Mouse (Mus musculus) cortical plate, adult 2 months (tissue): ENCODE measurements at regions not wholly inside any gene's neighbourhood (a gene's known extent, or its start where the extent isn't known, plus 50 kb on each side); places are given as distances from the start of the nearest gene placed in this dataset.
"Not testable (repeated sequence)": the region's sequence is repeated elsewhere in the genome, so short reads cannot be mapped to it uniquely, and the experiment has no call there.

ENCODE experiments used
- H3K27ac ChIP-seq: fragments of 200-500 bp; 2 replicates; pipeline ENCODE4 v1.5.1; 2012; ENCODE audit warnings: low read length, control low read depth, inconsistent platforms; ENCODE audit not compliant: insufficient read depth
- H3K4me1 ChIP-seq: fragments of 200-500 bp; 2 replicates; pipeline ENCODE4 v1.6.1; 2011; ENCODE audit warnings: low read length; ENCODE audit not compliant: control insufficient read depth, insufficient read depth
- H3K4me3 ChIP-seq: fragments of 200-500 bp; 2 replicates; pipeline ENCODE4 v1.5.1; 2011; ENCODE audit warnings: mild to moderate bottlenecking, low read length, control low read depth; ENCODE audit not compliant: insufficient read depth
- CTCF ChIP-seq: fragments of 200-500 bp; IDR thresholded peaks from 2 replicates; pipeline ENCODE4 v1.5.1; 2011; ENCODE audit warnings: mild to moderate bottlenecking, control low read depth, low read length; ENCODE audit not compliant: insufficient read depth; ENCODE audit errors: extremely low read depth
- POLR2A ChIP-seq: fragments of 200-500 bp; IDR thresholded peaks from 2 replicates; pipeline ENCODE4 v1.6.1; 2011; ENCODE audit warnings: mild to moderate bottlenecking, low read length, control low read depth; ENCODE audit not compliant: insufficient read depth; ENCODE audit errors: extremely low read depth

DNA sequence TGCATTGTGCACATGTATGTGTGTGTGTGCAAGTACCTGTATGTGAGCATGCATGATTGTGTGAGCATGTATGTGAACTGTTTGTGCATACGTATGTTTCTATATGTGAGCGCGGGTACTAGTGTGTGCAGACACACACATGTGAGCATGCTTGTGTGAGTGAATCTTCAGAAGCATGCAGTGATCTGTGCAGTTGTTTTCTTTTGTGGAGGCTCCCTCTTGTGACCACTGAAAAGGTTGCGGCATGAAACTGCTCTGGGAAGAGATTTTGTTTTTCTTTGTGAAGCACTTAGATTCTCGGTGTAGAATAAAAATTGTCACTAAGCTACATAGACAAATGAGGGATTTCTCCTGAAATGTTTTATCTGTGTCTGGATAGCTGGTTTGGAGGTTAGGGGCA lies 189.2 kb upstream of the Rapgef5 start:
- not testable (repeated sequence) for H3K4me3 ChIP-seq, H3K27ac ChIP-seq, H3K4me1 ChIP-seq

DNA sequence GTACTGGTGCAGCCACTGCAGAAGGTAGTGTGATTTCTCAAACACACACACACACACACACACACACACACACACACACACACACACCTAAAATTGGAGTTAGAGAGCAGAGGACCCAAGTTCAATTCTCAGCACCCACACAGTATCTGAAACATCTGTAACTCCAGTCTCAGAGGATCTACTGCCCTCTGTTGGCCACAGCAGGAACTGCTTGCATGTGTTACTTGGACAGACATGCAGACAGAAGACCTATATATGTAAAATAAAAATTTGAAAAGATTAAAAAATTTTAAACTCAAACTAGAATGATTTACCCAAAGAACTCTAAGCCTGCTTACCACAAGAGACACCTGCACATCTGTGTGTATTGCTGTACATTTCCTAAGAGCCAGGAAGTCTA lies 185.9 kb upstream of the Rapgef5 start:
- Histone ChIP-seq H3K4me1 (peaks cover 7% of the 10 kb centered on the region), H3K4me3 (no peak overlapping the region), H3K27ac (no peak overlapping the region)
- 0 out of 2 replicates have a peak, but pooled peaks have one; percentile 9 for TF ChIP-seq CTCF
- no peak for TF ChIP-seq POLR2A

DNA sequence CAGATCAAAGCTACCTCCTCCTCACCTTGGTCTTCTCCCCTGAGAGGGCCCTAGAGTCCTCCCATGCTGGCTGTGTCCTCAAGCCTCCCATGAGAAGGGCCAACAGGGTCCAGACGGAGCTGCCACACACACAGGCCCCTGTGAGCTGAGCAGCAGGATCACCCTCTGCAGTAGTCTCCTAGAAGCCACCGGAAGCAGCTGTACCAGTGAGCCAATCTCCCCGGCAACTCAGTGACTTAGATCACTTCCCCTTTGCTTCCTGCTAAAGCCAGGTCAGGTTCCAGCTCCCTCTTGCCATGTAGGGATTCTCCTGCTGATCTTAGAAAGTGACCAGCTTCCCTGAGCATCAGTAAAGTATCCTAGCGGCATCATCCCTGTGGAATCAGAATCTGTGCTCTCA lies 179.4 kb upstream of the Rapgef5 start:
- Histone ChIP-seq H3K4me1 (no peaks in the 10 kb centered on the region), H3K27ac (no peak overlapping the region), H3K4me3 (no peak overlapping the region)
- TF ChIP-seq CTCF (no peak), POLR2A (no peak)

DNA sequence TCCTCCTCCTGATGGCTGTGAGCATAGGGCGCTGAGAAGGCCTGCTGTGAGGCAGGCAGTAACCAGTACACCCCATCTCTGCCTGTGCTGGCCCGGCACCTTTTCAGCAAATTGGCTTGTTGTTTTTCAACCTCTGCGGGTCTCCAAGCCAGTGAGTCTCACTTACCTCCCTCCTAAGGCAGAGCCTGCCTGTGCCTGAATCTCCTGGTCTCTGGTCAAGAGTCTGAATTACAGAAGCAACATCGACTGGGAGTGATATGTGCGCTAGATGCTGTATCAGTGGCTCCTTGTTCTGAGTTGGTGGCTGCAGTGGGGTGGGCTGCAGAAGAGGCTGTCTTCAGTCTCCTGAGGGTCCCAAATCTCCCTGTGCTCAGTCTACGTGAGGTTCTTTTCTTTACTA lies 174.0 kb upstream of the Rapgef5 start:
- Histone ChIP-seq H3K27ac (peak overlapping the region; percentile 9), H3K4me1 (peaks cover 11% of the 10 kb centered on the region)

DNA sequence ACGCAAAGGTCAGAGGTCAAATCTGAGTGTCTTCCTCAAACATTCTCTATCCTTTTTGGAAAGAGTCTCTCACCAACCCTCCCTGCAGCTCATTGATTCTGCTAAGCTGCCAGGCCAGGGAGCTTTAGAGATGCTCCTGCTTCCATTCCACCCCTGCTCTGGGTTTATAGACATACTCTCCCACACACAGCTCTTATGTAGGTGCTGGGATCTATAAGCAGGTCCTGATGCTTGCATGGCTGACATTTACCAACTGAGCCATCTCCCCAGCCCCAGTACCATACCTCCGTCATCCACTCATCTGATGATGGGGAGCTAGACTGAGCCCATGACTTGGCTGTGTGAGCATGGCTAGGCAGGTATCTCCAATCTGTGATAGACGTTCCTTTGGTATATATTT lies 173.2 kb upstream of the Rapgef5 start:
- no peak for TF ChIP-seq CTCF
- no peak for TF ChIP-seq POLR2A
- Histone ChIP-seq H3K4me1 (peaks cover 11% of the 10 kb centered on the region), H3K27ac (no peak overlapping the region), H3K4me3 (no peak overlapping the region)

More for the DNA sequence above, 174.0 kb upstream of the Rapgef5 start:
- TF ChIP-seq CTCF: no peak
- TF ChIP-seq POLR2A: no peak
- no peak overlapping the region for H3K4me3 ChIP-seq

DNA sequence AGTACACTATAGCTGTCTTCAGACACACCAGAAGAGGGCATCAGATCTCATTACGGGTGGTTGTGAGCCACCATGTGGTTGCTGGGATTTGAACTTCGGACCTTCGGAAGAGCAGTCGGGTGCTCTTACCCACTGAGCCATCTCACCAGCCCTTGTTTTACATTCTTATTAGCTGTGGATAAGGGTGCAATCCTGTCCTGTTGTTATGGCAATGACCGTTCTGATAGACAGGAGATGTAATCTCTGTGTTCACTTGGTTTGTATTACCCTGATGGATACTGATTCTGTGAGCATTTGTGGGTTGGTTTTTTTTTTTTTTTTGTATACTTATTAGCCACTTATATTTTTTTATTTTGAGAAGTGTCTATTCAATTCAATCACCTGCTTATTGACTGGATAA lies 172.7 kb upstream of the Rapgef5 start:
- peaks cover 11% of the 10 kb centered on the region for H3K4me1 ChIP-seq
- H3K27ac ChIP-seq, H3K4me3 ChIP-seq: not testable (repeated sequence)

DNA sequence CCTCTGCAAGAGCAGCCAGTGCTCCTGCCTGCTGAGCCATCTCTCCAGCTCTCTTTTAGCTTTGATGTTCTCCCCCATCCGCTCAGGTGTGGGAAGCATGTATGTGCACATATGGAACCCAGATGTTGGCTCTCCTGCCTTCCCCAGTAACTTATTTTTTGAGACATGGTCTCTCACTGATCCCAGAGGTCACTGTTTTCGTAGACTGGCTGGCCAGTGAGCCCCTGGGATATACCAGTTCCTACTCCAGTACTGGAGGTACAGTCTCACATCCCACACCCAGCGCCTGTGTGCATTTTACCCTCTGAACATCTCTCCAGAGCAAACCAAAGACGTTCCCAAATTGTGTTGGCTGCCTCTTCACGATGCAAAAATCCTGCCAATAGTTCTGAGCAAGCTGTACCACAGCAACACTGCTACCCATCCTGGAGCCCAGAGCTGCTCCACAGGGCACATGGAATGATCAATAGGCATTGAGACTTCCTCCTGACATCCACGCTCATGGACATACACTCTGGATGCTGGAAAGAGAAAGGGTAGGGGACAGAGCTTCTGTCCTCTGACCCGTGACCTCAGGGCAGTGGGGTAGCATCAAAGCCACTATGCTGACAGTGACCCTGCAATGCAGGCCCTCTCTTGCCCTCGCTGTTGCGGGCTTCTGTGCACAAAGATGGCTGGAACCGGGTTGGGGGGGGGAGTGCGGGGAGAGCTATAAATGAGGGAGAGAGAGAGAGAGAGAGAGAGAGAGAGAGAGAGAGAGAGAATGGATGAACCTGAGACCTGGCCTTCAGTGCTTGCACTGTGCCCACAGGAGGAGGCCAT lies 171.8 kb upstream of the Rapgef5 start:
- Histone ChIP-seq H3K27ac (peak overlapping the region; percentile 90), H3K4me1 (peaks cover 11% of the 10 kb centered on the region), H3K4me3 (no peak overlapping the region)
- TF ChIP-seq POLR2A (no peak), CTCF (no peak)

DNA sequence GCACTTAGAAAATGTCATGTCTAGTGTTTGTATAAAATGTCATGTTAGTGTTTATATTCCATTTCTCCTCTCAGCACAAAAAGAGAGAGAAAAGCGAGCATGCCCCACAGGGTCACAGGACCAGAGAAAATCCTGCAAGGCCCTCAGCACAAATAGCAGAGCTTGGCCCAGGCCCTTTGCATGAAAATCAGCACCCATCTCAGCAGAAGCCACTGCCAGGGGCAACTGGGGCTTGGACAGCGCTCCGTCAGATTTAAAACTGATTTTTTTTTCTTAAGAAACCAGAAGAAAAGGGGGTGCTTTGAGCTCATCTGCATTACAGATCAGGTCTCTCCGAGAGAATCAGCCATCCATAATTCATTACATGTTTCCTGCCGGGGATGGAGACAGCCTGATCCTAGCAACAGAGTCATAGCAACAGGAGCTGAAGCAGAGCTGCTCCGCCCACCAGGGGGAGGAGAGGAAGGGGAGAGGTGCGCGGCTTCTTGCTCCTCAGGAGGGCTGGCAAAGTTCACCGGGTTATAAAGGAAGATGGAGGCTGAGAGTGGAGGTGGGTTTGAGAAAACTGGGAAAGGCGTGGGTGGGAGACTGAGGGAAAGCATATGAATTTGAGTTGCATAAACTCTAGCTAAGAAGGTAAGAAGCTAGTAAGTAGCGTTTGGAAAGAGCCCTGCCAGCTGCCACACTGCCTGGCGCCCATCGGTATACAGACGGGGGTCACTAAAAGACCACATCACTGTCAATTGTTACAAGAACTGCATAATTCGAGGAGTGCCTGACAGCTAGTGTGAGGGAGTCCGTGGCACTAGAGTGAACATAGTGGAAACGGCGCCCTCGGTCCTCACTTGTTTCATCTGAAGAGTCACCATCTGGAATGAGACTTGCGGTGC lies 170.9 kb upstream of the Rapgef5 start:
- TF ChIP-seq POLR2A (no peak), CTCF (no peak)
- Histone ChIP-seq H3K27ac (peak overlapping the region; percentile 90), H3K4me3 (no peak overlapping the region; the same call in 1 of the 2 replicates), H3K4me1 (peaks cover 11% of the 10 kb centered on the region)

DNA sequence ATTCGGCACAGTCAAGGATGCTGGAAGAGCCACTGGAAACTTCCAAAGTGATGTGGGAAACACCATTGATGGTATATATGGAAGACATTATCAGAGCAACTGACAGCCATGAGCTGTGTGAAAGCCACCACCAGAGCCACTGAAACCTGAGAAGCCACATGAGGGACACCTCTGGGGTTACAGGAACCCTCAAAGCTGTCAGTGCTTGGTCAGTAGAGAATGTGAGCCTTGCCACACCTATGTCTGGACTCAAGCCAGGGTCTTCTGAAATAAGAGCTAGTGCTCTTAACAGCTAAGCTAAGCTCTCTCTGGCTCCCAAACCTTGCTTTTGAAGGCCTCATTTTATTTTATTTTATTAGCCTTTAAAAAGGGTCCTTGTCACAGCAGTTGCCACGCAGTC lies 170.2 kb upstream of the Rapgef5 start:
- Histone ChIP-seq H3K27ac (0 out of 2 replicates have a peak overlapping the region, but pooled peaks have one; percentile 71), H3K4me3 (no peak overlapping the region), H3K4me1 (peaks cover 11% of the 10 kb centered on the region)
- no peak for TF ChIP-seq CTCF
- TF ChIP-seq POLR2A: no peak

DNA sequence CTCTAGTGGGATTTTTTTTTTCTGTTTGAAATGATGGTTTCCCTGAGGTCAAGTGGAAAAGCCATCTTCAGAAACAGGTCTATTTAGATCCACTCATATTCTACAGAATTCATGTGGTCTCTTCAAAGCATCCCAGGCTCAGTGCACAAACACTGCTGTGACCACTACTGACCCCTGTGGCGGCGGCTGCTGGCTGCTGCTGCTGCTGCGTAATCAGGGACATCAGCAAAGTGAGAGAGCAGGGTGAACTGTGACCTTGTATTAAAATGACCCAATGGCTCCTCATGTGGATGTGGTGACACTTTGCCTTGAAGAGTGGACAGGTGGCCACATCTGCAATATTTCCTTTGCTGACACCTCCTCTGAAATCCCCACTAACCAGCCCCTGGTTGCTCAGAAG lies 169.1 kb upstream of the Rapgef5 start:
- Histone ChIP-seq H3K4me3 (no peak overlapping the region), H3K4me1 (peaks cover 11% of the 10 kb centered on the region), H3K27ac (no peak overlapping the region)
- no peak for TF ChIP-seq POLR2A
- no peak for TF ChIP-seq CTCF
